Comparison of ENCODE assay signal across 28 mouse cellular contexts in the genomic region with DNA sequence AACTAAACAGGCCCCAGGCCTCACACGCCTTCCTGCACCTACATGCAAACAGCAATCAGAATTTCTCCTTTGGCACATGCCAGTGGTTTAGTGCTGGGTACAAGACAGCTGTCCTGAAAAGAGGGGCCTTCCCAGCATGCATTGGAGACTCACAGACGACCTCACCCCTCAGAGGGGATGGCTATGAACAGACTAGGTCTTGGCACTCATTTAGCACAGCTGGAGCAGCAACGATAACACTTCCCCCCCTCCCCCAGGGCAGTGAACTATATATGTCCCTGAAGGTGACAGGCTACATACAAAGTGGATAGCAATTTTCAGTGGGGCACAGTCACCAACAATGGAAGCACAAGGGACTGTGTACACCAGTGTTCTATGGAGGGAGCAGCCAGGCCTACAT. TPM values are rescaled to one million over a fixed set of nuclear protein-coding genes. Genes with fewer than 3 reads are reported as not detected.
DNase-seq lines count a peak whose midpoint lies in the region; ATAC-seq lines count a peak whose summit lies in the region.
"Had no signal": no experiment of that assay in that cellular context is flagged by ENCODE, and none has a peak within 500 bp of the region (broad histone marks: within the 10 kb centered on the region; RNA-seq: fewer than 3 reads in every experiment).

No protein-coding gene starts in this region.

- H3K9me3 ChIP-seq in lung, embryonic 15.5 days: no peaks in the 10 kb centered on the region
- no peaks in the 10 kb centered on the region for H3K9me3 ChIP-seq in midbrain, embryonic 11.5 days (ENCODE audit: control insufficient read depth, low read length)
- H3K9me3 ChIP-seq in midbrain, embryonic 13.5 days: no peaks in the 10 kb centered on the region
- H3K9me3 ChIP-seq: embryonic facial prominence, embryonic 13.5 days; embryonic facial prominence, embryonic 15.5 days; forebrain, embryonic 10.5 days; forebrain, embryonic 12.5 days had no signal

- H3K4me1 ChIP-seq in lung, embryonic 15.5 days: peaks cover 28% of the 10 kb centered on the region
- peaks cover 22% of the 10 kb centered on the region for H3K4me1 ChIP-seq in midbrain, embryonic 11.5 days (ENCODE audit: control insufficient read depth, insufficient read depth, low read length)
- peaks cover 43% of the 10 kb centered on the region for H3K4me1 ChIP-seq in midbrain, embryonic 13.5 days (replicated peaks)

- ATAC-seq in cerebellum, adult (ENCODE audit: insufficient number of reproducible peaks, low FRiP score, low TSS enrichment): no peak
- ATAC-seq in lung, embryonic 15.5 days (ENCODE audit: borderline replicate concordance, extremely low read depth, low FRiP score, low TSS enrichment): peak; percentile 5; the same call in 1 of the 2 replicates
- ATAC-seq in midbrain, embryonic 11.5 days (ENCODE audit: low FRiP score): no peak
- no peak for ATAC-seq in midbrain, embryonic 13.5 days
- ATAC-seq: CD4-positive, CD25-positive, alpha-beta regulatory T cell, adult 4 months; forebrain, embryonic 14.5 days; forebrain, embryonic 16.5 days had no signal

- H3K4me3 ChIP-seq in lung, embryonic 15.5 days: no peak overlapping the region
- no peak overlapping the region for H3K4me3 ChIP-seq in midbrain, embryonic 11.5 days (ENCODE audit: low read depth, low read length)
- no peak overlapping the region for H3K4me3 ChIP-seq in midbrain, embryonic 13.5 days (replicated peaks)
- H3K4me3 ChIP-seq: embryonic facial prominence, embryonic 13.5 days; embryonic facial prominence, embryonic 15.5 days; erythroblast, embryonic 14.5 days; forebrain, embryonic 10.5 days; forebrain, embryonic 12.5 days had no signal

- peaks cover 19% of the 10 kb centered on the region for H3K27me3 ChIP-seq in lung, embryonic 15.5 days
- peaks cover 32% of the 10 kb centered on the region for H3K27me3 ChIP-seq in midbrain, embryonic 11.5 days (ENCODE audit: control insufficient read depth, insufficient read depth, low read length)
- H3K27me3 ChIP-seq in midbrain, embryonic 13.5 days: peaks cover 35% of the 10 kb centered on the region

- H3K9ac ChIP-seq in lung, embryonic 15.5 days: no peak overlapping the region
- no peak overlapping the region for H3K9ac ChIP-seq in midbrain, embryonic 11.5 days (ENCODE audit: low read length)
- H3K9ac ChIP-seq in midbrain, embryonic 13.5 days (replicated peaks): no peak overlapping the region
- H3K9ac ChIP-seq: embryonic facial prominence, embryonic 13.5 days; embryonic facial prominence, embryonic 15.5 days; forebrain, embryonic 12.5 days had no signal

- 57% methylated on average over 3 of the region's 3 CpGs for whole genome bisulfite sequencing in lung, embryonic 15.5 days
- 73% methylated on average over 3 of the region's 3 CpGs for WGBS in midbrain, embryonic 11.5 days
- 68% methylated on average over 3 of the region's 3 CpGs for WGBS in midbrain, embryonic 13.5 days

- H3K27ac ChIP-seq in lung, embryonic 15.5 days: peak overlapping the region; percentile 41; the same call in 1 of the 2 replicates
- H3K27ac ChIP-seq in midbrain, embryonic 11.5 days (ENCODE audit: low read depth, low read length): no peak overlapping the region
- H3K27ac ChIP-seq in midbrain, embryonic 13.5 days: no peak overlapping the region
- H3K27ac ChIP-seq: embryonic facial prominence, embryonic 13.5 days; embryonic facial prominence, embryonic 15.5 days; forebrain, embryonic 10.5 days; forebrain, embryonic 12.5 days had no signal

- DNase-seq in cerebellum, adult 11-12 months: peak; percentile 22
- DNase-seq in heart, adult 11 months: peak; percentile 83
- DNase-seq in heart, adult 8-10 months (ENCODE audit: low spot score): no peak
- no peak for DNase-seq in lung, postnatal 14 days
- peak; percentile 78 for DNase-seq in midbrain, embryonic 11.5 days (ENCODE audit: low spot score, missing footprints)
- DNase-seq: adrenal gland, adult 2 months; adrenal gland, postnatal 10 days; adrenal gland, postnatal 25 days; B cell, adult 2 months; cerebellum, adult 18-20 months; cerebellum, adult 8-10 months; cerebellum, adult 9-11 months; cerebellum, postnatal 14 days; cerebellum, postnatal 36 days; embryo, embryonic 11 days had no signal

- no peak overlapping the region for H3K4me2 ChIP-seq in lung, embryonic 15.5 days
- no peak overlapping the region for H3K4me2 ChIP-seq in midbrain, embryonic 11.5 days
- H3K4me2 ChIP-seq in midbrain, embryonic 13.5 days (replicated peaks): no peak overlapping the region
- H3K4me2 ChIP-seq: embryonic facial prominence, embryonic 13.5 days; embryonic facial prominence, embryonic 15.5 days; forebrain, embryonic 12.5 days had no signal

- H3K36me3 ChIP-seq in lung, embryonic 15.5 days: no peaks in the 10 kb centered on the region
- H3K36me3 ChIP-seq in midbrain, embryonic 11.5 days (ENCODE audit: control insufficient read depth, insufficient read depth, low read length): no peaks in the 10 kb centered on the region
- no peaks in the 10 kb centered on the region for H3K36me3 ChIP-seq in midbrain, embryonic 13.5 days
- H3K36me3 ChIP-seq: embryonic facial prominence, embryonic 13.5 days; embryonic facial prominence, embryonic 15.5 days; forebrain, embryonic 10.5 days; forebrain, embryonic 12.5 days; G1E had no signal

RNA-seq across cellular contexts. Expression of a gene that starts 8.1 kb away (rescaled TPM):
- total RNA-seq in heart, adult 8-10 months (2022): 100 to 1,000 TPM; 115 to 134 (median 127) TPM
- 64.7 and 67.4 TPM in 2 replicates for polyA plus RNA-seq in lung, embryonic 15.5 days (2015; fragmentation: Nextera tagmentation; extraction: Ambion mirVana)
- 76.7 and 84.0 TPM in 2 replicates for polyA plus RNA-seq in midbrain, embryonic 11.5 days (2014; fragmentation: Nextera tagmentation; extraction: Ambion mirVana)
- polyA plus RNA-seq in midbrain, embryonic 13.5 days (2015; fragmentation: Nextera tagmentation; extraction: Ambion mirVana): 36.1 and 44.8 TPM in 2 replicates

RNA-seq across cellular contexts. Expression of a gene that starts 13.7 kb away (rescaled TPM):
- 1 to 10 TPM; 1.1 to 2.2 (median 1.3) TPM for total RNA-seq in heart, adult 8-10 months (2022)
- polyA plus RNA-seq in lung, embryonic 15.5 days (2015; fragmentation: Nextera tagmentation; extraction: Ambion mirVana): 0.50 and 0.57 TPM in 2 replicates
- polyA plus RNA-seq in midbrain, embryonic 11.5 days (2014; fragmentation: Nextera tagmentation; extraction: Ambion mirVana): 0.14 and 0.17 TPM in 2 replicates
- 1.2 and 1.3 TPM in 2 replicates for polyA plus RNA-seq in midbrain, embryonic 13.5 days (2015; fragmentation: Nextera tagmentation; extraction: Ambion mirVana)

RNA-seq across cellular contexts. Expression of a gene that starts 32.1 kb away (rescaled TPM):
- total RNA-seq in heart, adult 8-10 months (2022): not detected
- polyA plus RNA-seq in lung, embryonic 15.5 days (2015; fragmentation: Nextera tagmentation; extraction: Ambion mirVana): 1.1 and 1.2 TPM in 2 replicates
- 0.63 and 1.3 TPM in 2 replicates for polyA plus RNA-seq in midbrain, embryonic 11.5 days (2014; fragmentation: Nextera tagmentation; extraction: Ambion mirVana)
- polyA plus RNA-seq in midbrain, embryonic 13.5 days (2015; fragmentation: Nextera tagmentation; extraction: Ambion mirVana): 0.28 and 0.66 TPM in 2 replicates
- total RNA-seq: adrenal gland, adult 2 months; CH12.LX had no signal
- polyA plus RNA-seq: CD4-positive, CD25-positive, alpha-beta regulatory T cell, adult 4 months; forebrain, embryonic 16.5 days had no signal

RNA-seq across cellular contexts. Expression of a gene that starts 32.3 kb away (rescaled TPM):
- total RNA-seq in heart, adult 8-10 months (2022): 100 to 1,000 TPM; 115 to 143 (median 126) TPM
- 5.5 and 5.6 TPM in 2 replicates for polyA plus RNA-seq in lung, embryonic 15.5 days (2015; fragmentation: Nextera tagmentation; extraction: Ambion mirVana)
- polyA plus RNA-seq in midbrain, embryonic 11.5 days (2014; fragmentation: Nextera tagmentation; extraction: Ambion mirVana): 3.0 and 3.2 TPM in 2 replicates
- 5.9 and 6.7 TPM in 2 replicates for polyA plus RNA-seq in midbrain, embryonic 13.5 days (2015; fragmentation: Nextera tagmentation; extraction: Ambion mirVana)

RNA-seq across cellular contexts. Expression of a gene that starts 33.7 kb away (rescaled TPM):
- total RNA-seq in heart, adult 8-10 months (2022): 10 to 100 TPM; 10.2 to 16.0 (median 13.6) TPM
- polyA plus RNA-seq in lung, embryonic 15.5 days (2015; fragmentation: Nextera tagmentation; extraction: Ambion mirVana): 67.8 and 73.6 TPM in 2 replicates
- polyA plus RNA-seq in midbrain, embryonic 11.5 days (2014; fragmentation: Nextera tagmentation; extraction: Ambion mirVana): 64.0 and 67.9 TPM in 2 replicates
- 39.9 and 41.7 TPM in 2 replicates for polyA plus RNA-seq in midbrain, embryonic 13.5 days (2015; fragmentation: Nextera tagmentation; extraction: Ambion mirVana)

Comparison
In these comparisons a context has a peak if more than half of its experiments do, and no peak if none do; other contexts are left out.
1. DNase-seq: peak in cerebellum, adult 11-12 months (single experiment), heart, adult 11 months (single experiment) and midbrain, embryonic 11.5 days (single experiment); none in heart, adult 8-10 months (single experiment) and lung, postnatal 14 days (single experiment).